Mouse (Mus musculus) embryonic facial prominence, embryonic 14.5 days (tissue): ENCODE results near the gene Cog2. TPM values are rescaled to one million over a fixed set of nuclear protein-coding genes. Genes with fewer than 3 reads are reported as not detected.

ENCODE experiments used
- ATAC-seq: fragments of 200-750 bp; cut with Nextera tagmentation; 2 replicates; pipeline ENCODE4 v1.8.0; 2017; ENCODE audit warnings: low read depth, moderate number of reproducible peaks, moderate TSS enrichment
- DNase-seq: peaks from one replicate; pipeline ENCODE4 v3.0.0-alpha.2; 2015; ENCODE audit warnings: low spot score
- H3K27ac ChIP-seq: fragments of 300-500 bp; sonication (generic); replicated peaks from 2 replicates; pipeline ENCODE4 v1.5.1; 2014; ENCODE audit warnings: low read depth, mild to moderate bottlenecking, low read length, moderate library complexity
- H3K27me3 ChIP-seq: fragments of 300-500 bp; sonication (generic); replicated peaks from 2 replicates; pipeline ENCODE4 v1.6.1; 2014; ENCODE audit warnings: low read length; ENCODE audit not compliant: control insufficient read depth, insufficient read depth
- H3K36me3 ChIP-seq: fragments of 300-500 bp; sonication (generic); 2 replicates; pipeline ENCODE4 v1.6.1; 2014; ENCODE audit warnings: low read length, mixed read lengths; ENCODE audit not compliant: control insufficient read depth, insufficient read depth
- H3K4me1 ChIP-seq: fragments of 300-500 bp; sonication (generic); 2 replicates; pipeline ENCODE4 v1.6.1; 2014; ENCODE audit warnings: antibody characterized with exemption, low read length; ENCODE audit not compliant: control insufficient read depth, insufficient read depth
- H3K4me2 ChIP-seq: fragments of 300-500 bp; sonication (generic); 2 replicates; pipeline ENCODE4 v1.6.1; 2014; ENCODE audit warnings: low read depth, mild to moderate bottlenecking, low read length, moderate library complexity, mixed read lengths
- H3K4me3 ChIP-seq: fragments of 300-500 bp; sonication (generic); 2 replicates; pipeline ENCODE4 v1.5.1; 2014; ENCODE audit warnings: low read depth, mild to moderate bottlenecking, low read length
- H3K9ac ChIP-seq: fragments of 300-500 bp; sonication (generic); 2 replicates; pipeline ENCODE4 v1.6.1; 2014; ENCODE audit warnings: low read depth, mild to moderate bottlenecking, low read length, moderate library complexity, mixed read lengths
- H3K9me3 ChIP-seq: fragments of 300-500 bp; sonication (generic); 2 replicates; pipeline ENCODE4 v1.6.1; 2016; ENCODE audit warnings: low read length; ENCODE audit not compliant: control insufficient read depth
- WGBS: fragments of 180-500 bp; shearing (Covaris S2); extraction: QIAGEN DNeasy Blood & Tissue Kit; methylation state at CpG from one replicate; pipeline ENCODE4 v1.1.7; 2014; 5-methylcytosine and 5-hydroxymethylcytosine counted together
- polyA plus RNA-seq: library from polyadenylated mRNA; unstranded; fragments of >200 nt; fragmentation: Nextera tagmentation; extraction: Ambion mirVana; gene quantifications from 2 replicates; pipeline ENCODE4 v1.2.1, GENCODE M21; 2014

Cog2 gene
- polyA plus RNA-seq, 1 experiment from 2014 or later, result 36.6 TPM

DNA sequence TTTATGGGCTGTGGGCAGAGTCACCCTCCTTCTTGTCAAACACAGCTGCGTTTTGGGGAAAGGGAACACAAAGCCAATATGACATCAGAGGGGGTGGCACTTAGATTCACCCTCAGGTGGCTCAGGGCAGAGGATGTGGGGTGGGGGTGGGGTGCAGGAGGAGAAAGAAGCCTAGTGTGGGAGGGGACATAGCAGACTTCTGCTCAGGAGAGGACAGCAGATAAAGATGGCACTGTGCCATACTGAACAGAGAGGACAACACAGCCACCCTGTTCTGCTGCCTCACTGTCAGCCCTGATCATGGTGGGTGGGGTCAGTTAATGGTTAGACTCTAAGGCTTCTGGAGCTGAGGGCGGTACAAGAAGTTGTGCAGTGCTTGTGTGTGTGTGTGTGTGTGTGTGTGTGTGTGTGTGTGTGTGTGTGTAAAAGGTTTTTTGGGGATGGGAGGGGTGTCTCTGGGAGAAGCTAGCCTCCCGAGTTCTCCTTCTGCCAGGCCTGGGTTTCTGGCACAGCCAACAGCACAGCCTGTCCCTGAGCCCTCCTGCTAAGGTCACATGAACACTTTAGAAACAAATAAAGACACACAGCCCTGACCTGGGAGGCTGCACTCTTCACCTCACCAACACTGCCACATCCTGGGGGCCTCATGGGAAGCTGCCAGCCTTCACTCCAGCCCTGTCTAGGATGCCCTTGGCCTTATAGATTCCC, 65.3 kb downstream of the Cog2 start:
- Histone ChIP-seq H3K4me3 (no peak overlapping the region), H3K4me1 (no peaks in the 10 kb centered on the region; the same call in 1 of the 2 replicates), H3K4me2 (no peak overlapping the region), H3K27ac (no peak overlapping the region), H3K36me3 (no peaks in the 10 kb centered on the region), H3K9me3 (no peaks in the 10 kb centered on the region), H3K27me3 (no peaks in the 10 kb centered on the region), H3K9ac (no peak overlapping the region)
- 0 out of 2 replicates have a peak, but pooled peaks have one; percentile 57 for ATAC-seq
- 39% methylated on average over 3 of the region's 3 CpGs for WGBS
- no peak for DNase-seq

DNA sequence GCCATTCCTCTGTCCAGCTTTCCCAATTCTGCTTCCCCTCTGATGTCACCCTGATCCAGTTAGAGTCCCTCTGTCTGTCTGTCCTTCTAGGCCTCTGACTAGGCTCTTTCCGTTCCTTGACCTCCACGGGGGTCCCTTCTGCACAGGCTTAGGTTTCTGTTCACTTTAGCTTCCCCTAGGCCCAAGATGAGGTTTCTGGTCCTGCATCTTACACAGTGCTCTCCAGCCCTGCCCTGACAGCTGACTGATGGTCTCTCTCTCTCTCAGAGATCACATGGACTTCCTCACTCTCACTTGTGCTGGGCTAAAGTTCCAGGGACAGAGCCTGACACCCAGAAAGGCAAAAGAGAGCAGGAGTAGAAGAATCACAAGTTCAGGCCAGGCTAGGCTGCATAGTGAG, 66.0 kb downstream of the Cog2 start:
- WGBS, result 74% methylated on average over 2 of the region's 2 CpGs
- Histone ChIP-seq H3K36me3 (no peaks in the 10 kb centered on the region), H3K4me2 (no peak overlapping the region), H3K9me3 (no peaks in the 10 kb centered on the region), H3K4me1 (no peaks in the 10 kb centered on the region; the same call in 1 of the 2 replicates), H3K27me3 (no peaks in the 10 kb centered on the region), H3K4me3 (no peak overlapping the region), H3K9ac (no peak overlapping the region), H3K27ac (no peak overlapping the region)
- ATAC-seq (no peak), DNase-seq (no peak)

DNA sequence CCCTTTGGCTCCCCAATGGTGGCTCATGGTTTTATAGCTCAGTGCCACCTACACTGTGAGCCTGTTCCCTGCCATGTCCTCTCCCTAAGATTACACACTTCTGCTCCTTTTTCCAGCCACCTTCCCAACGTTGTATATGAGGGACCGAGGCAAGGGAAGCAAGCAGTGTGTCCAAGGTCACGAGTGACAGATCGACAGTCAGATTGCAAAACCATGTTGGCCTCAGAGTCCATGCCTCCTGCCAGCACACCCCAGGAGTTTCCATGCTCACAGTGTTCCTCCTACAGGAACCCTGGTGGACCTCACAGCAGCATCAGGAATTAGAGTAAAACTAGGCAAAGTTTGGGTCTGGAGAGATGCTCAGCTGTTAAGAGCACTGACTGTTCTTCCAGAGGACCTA, 68.8 kb downstream of the Cog2 start:
- Histone ChIP-seq H3K27ac (no peak overlapping the region), H3K9ac (no peak overlapping the region), H3K4me2 (no peak overlapping the region), H3K4me1 (no peaks in the 10 kb centered on the region; the same call in 1 of the 2 replicates), H3K27me3 (no peaks in the 10 kb centered on the region), H3K4me3 (no peak overlapping the region), H3K9me3 (no peaks in the 10 kb centered on the region), H3K36me3 (no peaks in the 10 kb centered on the region)
- no peak for ATAC-seq
- DNase-seq, result no peak
- WGBS, result 77% methylated on average over 4 of the region's 4 CpGs

Other genes starting within 250 kb of the Cog2 start
- gene Pgbd5, start 81.1 kb upstream of the Cog2 start, polyA plus RNA-seq, result 2.6 and 3.3 TPM in 2 replicates
- gene Agt, start 48.9 kb downstream of the Cog2 start, polyA plus RNA-seq, result 1.7 and 3.3 TPM in 2 replicates
- gene Capn9, start 55.3 kb downstream of the Cog2 start, polyA plus RNA-seq, result 0.10 TPM in 1 of 2 replicates, not detected in the other
- gene 2310022B05Rik, start 142.6 kb downstream of the Cog2 start, polyA plus RNA-seq, result 45.5 and 46.4 TPM in 2 replicates
- 47.9 and 49.4 TPM in 2 replicates for gene Ttc13, start 201.2 kb downstream of the Cog2 start, polyA plus RNA-seq
- gene Arv1, start 201.4 kb downstream of the Cog2 start, polyA plus RNA-seq, result 16.1 and 20.0 TPM in 2 replicates
- 3.9 and 4.5 TPM in 2 replicates for gene Fam89a, start 231.1 kb downstream of the Cog2 start, polyA plus RNA-seq